Mouse (Mus musculus) monocyte, adult 59 days (primary cell): Measurements from ENCODE around the gene Zfp120. TPM values are rescaled to one million over a fixed set of nuclear protein-coding genes. Genes with fewer than 3 reads are reported as not detected.

Experiments used
- total RNA-seq, 2 experiments: library from RNA; stranded (reverse); gene quantifications; one replicate each; pipeline ENCODE4 v1.2.4; 2023

Gene Zfp120
- 10 to 100 TPM; 15.7 to 16.2 TPM for total RNA-seq

GRCm38 (mm10) chr2:150136435-150136897 lies at the start of gene Zfp120:
TSS of gene Zfp120 (minus strand) at chr2:150136708.

GRCm38 (mm10) chr2:150181570-150181999 lies 45.1 kb upstream of the Zfp120 start, which contains the start of gene Gm14139:
TSS of gene Gm14139 (plus strand) at chr2:150181755.

GRCm38 (mm10) chr2:150179579-150179978 lies 43.1 kb upstream of the Zfp120 start, which contains the start of gene Gm10770:
TSS of gene Gm10770 (minus strand) at chr2:150179679.

Other genes starting within 250 kb of the Zfp120 start
- not detected for gene Gm10770, start 43.0 kb upstream of the Zfp120 start, total RNA-seq
- gene Gm14139, start 45.0 kb upstream of the Zfp120 start, total RNA-seq: not detected
- 1 to 10 TPM; 4.3 to 5.5 TPM for gene Zfp937, start 81.4 kb upstream of the Zfp120 start, total RNA-seq
- 10 to 100 TPM; 16.7 to 16.8 TPM for gene Gm21994, start 118.9 kb upstream of the Zfp120 start, total RNA-seq
- gene Gm14124, start 120.8 kb upstream of the Zfp120 start, total RNA-seq: under 1 TPM in 1 of 2 experiments, not detected in 1; 0.18 TPM
- gene Gm10130, start 187.0 kb upstream of the Zfp120 start, total RNA-seq: 10 to 100 TPM in 1 of 2 experiments, 1 to 10 TPM in 1; 8.8 to 10.4 TPM
- gene 3300002I08Rik, start 226.1 kb upstream of the Zfp120 start, total RNA-seq: 1 to 10 TPM; 3.8 to 4.2 TPM